32 mouse cellular contexts compared by ENCODE assay signal in genomic region chr1:169416701-169417100, GRCm38 (mm10).
"Had no signal": no experiment of that assay in that cellular context is flagged by ENCODE, and none has a peak within 500 bp of the region (broad histone marks: within the 10 kb centered on the region; RNA-seq: fewer than 3 reads in every experiment).

No protein-coding gene starts in this region.

- ATAC-seq: liver, embryonic 12.5 days; liver, postnatal 0 days; lung, postnatal 0 days; midbrain, embryonic 13.5 days; midbrain, embryonic 15.5 days; midbrain, embryonic 16.5 days had no signal

- H3K9me3 ChIP-seq: limb, embryonic 10.5 days; limb, embryonic 12.5 days; limb, embryonic 13.5 days; limb, embryonic 15.5 days; liver, embryonic 12.5 days; liver, embryonic 13.5 days; liver, embryonic 15.5 days; lung, embryonic 15.5 days; midbrain, embryonic 10.5 days; midbrain, embryonic 12.5 days; midbrain, embryonic 13.5 days; midbrain, embryonic 15.5 days; neural tube, embryonic 12.5 days had no signal

- H3K4me2 ChIP-seq: limb, embryonic 12.5 days; limb, embryonic 13.5 days; limb, embryonic 15.5 days; liver, embryonic 11.5 days; liver, embryonic 12.5 days; liver, embryonic 13.5 days; liver, embryonic 15.5 days; lung, embryonic 14.5 days; lung, embryonic 15.5 days; midbrain, embryonic 11.5 days; midbrain, embryonic 12.5 days; midbrain, embryonic 13.5 days; midbrain, embryonic 15.5 days; neural tube, embryonic 12.5 days had no signal

- H3K27me3 ChIP-seq: liver, embryonic 12.5 days; liver, embryonic 13.5 days; liver, embryonic 15.5 days; lung, embryonic 15.5 days; megakaryocyte, embryonic 14.5 days; midbrain, embryonic 12.5 days; midbrain, embryonic 13.5 days; midbrain, embryonic 15.5 days; neural tube, embryonic 12.5 days had no signal

- H3K4me3 ChIP-seq: left cerebral cortex, adult 2 months; limb, embryonic 10.5 days; limb, embryonic 12.5 days; limb, embryonic 13.5 days; limb, embryonic 15.5 days; liver, embryonic 12.5 days; liver, embryonic 13.5 days; liver, embryonic 15.5 days; lung, embryonic 15.5 days; megakaryocyte, embryonic 14.5 days; midbrain, embryonic 10.5 days; midbrain, embryonic 12.5 days; midbrain, embryonic 13.5 days; midbrain, embryonic 15.5 days; neural tube, embryonic 12.5 days had no signal

- H3K9ac ChIP-seq: limb, embryonic 12.5 days; limb, embryonic 13.5 days; limb, embryonic 15.5 days; liver, embryonic 12.5 days; liver, embryonic 13.5 days; liver, embryonic 14.5 days; liver, embryonic 15.5 days; liver, postnatal 0 days; lung, embryonic 14.5 days; lung, embryonic 15.5 days; midbrain, embryonic 12.5 days; midbrain, embryonic 13.5 days; midbrain, embryonic 15.5 days; neural tube, embryonic 12.5 days had no signal

- H3K36me3 ChIP-seq: limb, embryonic 10.5 days; limb, embryonic 12.5 days; limb, embryonic 13.5 days; limb, embryonic 15.5 days; liver, embryonic 12.5 days; liver, embryonic 13.5 days; liver, embryonic 15.5 days; lung, embryonic 15.5 days; midbrain, embryonic 10.5 days; midbrain, embryonic 12.5 days; midbrain, embryonic 13.5 days; midbrain, embryonic 15.5 days; neural tube, embryonic 12.5 days had no signal

- DNase-seq: left cerebral cortex, postnatal 4 days; liver; liver, embryonic 13.5 days; liver, postnatal 0 days; lung, adult 18-20 months; lung, adult 2 months; lung, embryonic 14.5 days; lung, postnatal 10 days; lung, postnatal 14 days; lung, postnatal 36 days; lung, postnatal 4 days; midbrain, embryonic 14.5 days had no signal

- H3K27ac ChIP-seq: left cerebral cortex, adult 2 months; limb, embryonic 10.5 days; limb, embryonic 12.5 days; limb, embryonic 13.5 days; limb, embryonic 15.5 days; liver, embryonic 12.5 days; liver, embryonic 13.5 days; liver, embryonic 14.5 days; liver, embryonic 15.5 days; lung, embryonic 15.5 days; macrophage; midbrain, embryonic 10.5 days; midbrain, embryonic 12.5 days; midbrain, embryonic 13.5 days; midbrain, embryonic 15.5 days; neural tube, embryonic 12.5 days had no signal

- H3K4me1 ChIP-seq: limb, embryonic 12.5 days; limb, embryonic 15.5 days; liver, embryonic 12.5 days; liver, embryonic 13.5 days; liver, embryonic 15.5 days; lung, embryonic 15.5 days; megakaryocyte, embryonic 14.5 days; midbrain, embryonic 10.5 days; midbrain, embryonic 12.5 days; neural tube, embryonic 12.5 days had no signal
